Mouse (Mus musculus) thymus, adult 2 months (tissue): Measurements from ENCODE around the gene Ptgfrn. TPM values are rescaled to one million over a fixed set of nuclear protein-coding genes. Genes with fewer than 3 reads are reported as not detected.

ENCODE experiments used
- DNase-seq: peaks from one replicate; pipeline ENCODE4 v3.0.0; 2021
- H3K27ac ChIP-seq: fragments of 200-500 bp; 2 replicates; pipeline ENCODE4 v1.5.1; 2012; ENCODE audit warnings: low read length, control low read depth; ENCODE audit not compliant: control insufficient read depth, insufficient read depth
- H3K27me3 ChIP-seq: fragments of 200-500 bp; 2 replicates; pipeline ENCODE4 v1.6.1; 2012; ENCODE audit warnings: mild to moderate bottlenecking, low read length, moderate library complexity, mixed read lengths; ENCODE audit not compliant: control insufficient read depth, insufficient read depth
- H3K36me3 ChIP-seq: fragments of 200-500 bp; 2 replicates; pipeline ENCODE4 v1.6.1; 2012; ENCODE audit warnings: mild to moderate bottlenecking, low read length, moderate library complexity; ENCODE audit not compliant: control insufficient read depth, insufficient read depth
- H3K4me1 ChIP-seq: fragments of 200-500 bp; replicated peaks from 2 replicates; pipeline ENCODE4 v1.6.1; 2012; ENCODE audit warnings: low read length; ENCODE audit not compliant: control insufficient read depth, insufficient read depth
- H3K4me3 ChIP-seq: fragments of 200-500 bp; 2 replicates; pipeline ENCODE4 v1.5.1; 2012; ENCODE audit warnings: mild to moderate bottlenecking, low read length, control low read depth, moderate library complexity; ENCODE audit not compliant: control insufficient read depth, insufficient read depth
- CTCF ChIP-seq: fragments of 200-500 bp; IDR thresholded peaks from 2 replicates; pipeline ENCODE4 v1.5.1; 2012; ENCODE audit warnings: mild to moderate bottlenecking, control low read depth, low read length, moderate library complexity, borderline replicate concordance; ENCODE audit not compliant: control insufficient read depth, poor library complexity, insufficient read depth; ENCODE audit errors: extremely low read depth
- POLR2A ChIP-seq: fragments of 200-500 bp; IDR thresholded peaks from 2 replicates; pipeline ENCODE4 v1.6.1; 2012; ENCODE audit warnings: mild to moderate bottlenecking, low read length, control low read depth, moderate library complexity; ENCODE audit not compliant: control insufficient read depth, poor library complexity, insufficient read depth; ENCODE audit errors: extremely low read depth
- WGBS: fragments of 180-500 bp; shearing (Covaris S2); methylation state at CpG from one replicate; pipeline ENCODE4 v1.1.7; 2018; 5-methylcytosine and 5-hydroxymethylcytosine counted together
- polyA plus RNA-seq: library from polyadenylated mRNA; depleted of rRNA; stranded (reverse); fragments of >200 nt; gene quantifications from 2 replicates; pipeline ENCODE4 v1.2.3, GENCODE M21; 2012; rRNA removed

Ptgfrn gene
- polyA plus RNA-seq: 7.9 and 8.0 TPM in 2 replicates

GRCm38 (mm10) chr3:101110043-101110837 is at the start of gene Ptgfrn:
Ptgfrn (minus strand) TSS chr3:101110278.
- Histone ChIP-seq H3K36me3 (no peaks in the 10 kb centered on the region), H3K27ac (no peak within 1 kb of the TSS)
- 4% methylated on average over 78 of the region's 81 CpGs for whole genome bisulfite sequencing

GRCm38 (mm10) chr3:101159701-101160100 is 49.6 kb upstream of the Ptgfrn start:
- no peak overlapping the region for H3K4me3 ChIP-seq
- no peaks in the 10 kb centered on the region for H3K27me3 ChIP-seq
- no peak for DNase-seq
- H3K36me3 ChIP-seq: no peaks in the 10 kb centered on the region
- H3K4me1 ChIP-seq: no peaks in the 10 kb centered on the region
- 91% methylated on average over 4 of the region's 4 CpGs for WGBS
- no peak overlapping the region for H3K27ac ChIP-seq
- TF ChIP-seq POLR2A (no peak), CTCF (no peak)

More at GRCm38 (mm10) chr3:101110043-101110837, at the start of gene Ptgfrn:
- peak; percentile 38 for DNase-seq
- H3K27me3 ChIP-seq: peaks cover 22% of the 10 kb centered on the region; the same call in 1 of the 2 replicates
- TF ChIP-seq POLR2A: no peak
- peak within 1 kb of the TSS; percentile 50 for H3K4me3 ChIP-seq
- H3K4me1 ChIP-seq: peaks cover 6% of the 10 kb centered on the region

- whole genome bisulfite sequencing: 98% methylated on average over 1 of the region's 1 CpGs
Measured at GRCm38 (mm10) chr3:101154067-101154466, 44.0 kb upstream of the Ptgfrn start.

GRCm38 (mm10) chr3:101153341-101153740 is 43.3 kb upstream of the Ptgfrn start:
- H3K27me3 ChIP-seq: no peaks in the 10 kb centered on the region
- WGBS: 79% methylated on average over 3 of the region's 3 CpGs
- H3K27ac ChIP-seq: no peak overlapping the region
- H3K4me1 ChIP-seq: no peaks in the 10 kb centered on the region; the same call in 1 of the 2 replicates
- H3K36me3 ChIP-seq: no peaks in the 10 kb centered on the region
- DNase-seq: no peak
- no peak overlapping the region for H3K4me3 ChIP-seq
- TF ChIP-seq CTCF (no peak), POLR2A (no peak)

More at GRCm38 (mm10) chr3:101154067-101154466, 44.0 kb upstream of the Ptgfrn start:
- no peak for DNase-seq
- TF ChIP-seq POLR2A: no peak
- TF ChIP-seq CTCF: no peak
- no peaks in the 10 kb centered on the region for H3K36me3 ChIP-seq
- H3K27ac ChIP-seq: no peak overlapping the region
- no peaks in the 10 kb centered on the region for H3K27me3 ChIP-seq
- H3K4me3 ChIP-seq: no peak overlapping the region
- H3K4me1 ChIP-seq: no peaks in the 10 kb centered on the region; the same call in 1 of the 2 replicates

DNA sequence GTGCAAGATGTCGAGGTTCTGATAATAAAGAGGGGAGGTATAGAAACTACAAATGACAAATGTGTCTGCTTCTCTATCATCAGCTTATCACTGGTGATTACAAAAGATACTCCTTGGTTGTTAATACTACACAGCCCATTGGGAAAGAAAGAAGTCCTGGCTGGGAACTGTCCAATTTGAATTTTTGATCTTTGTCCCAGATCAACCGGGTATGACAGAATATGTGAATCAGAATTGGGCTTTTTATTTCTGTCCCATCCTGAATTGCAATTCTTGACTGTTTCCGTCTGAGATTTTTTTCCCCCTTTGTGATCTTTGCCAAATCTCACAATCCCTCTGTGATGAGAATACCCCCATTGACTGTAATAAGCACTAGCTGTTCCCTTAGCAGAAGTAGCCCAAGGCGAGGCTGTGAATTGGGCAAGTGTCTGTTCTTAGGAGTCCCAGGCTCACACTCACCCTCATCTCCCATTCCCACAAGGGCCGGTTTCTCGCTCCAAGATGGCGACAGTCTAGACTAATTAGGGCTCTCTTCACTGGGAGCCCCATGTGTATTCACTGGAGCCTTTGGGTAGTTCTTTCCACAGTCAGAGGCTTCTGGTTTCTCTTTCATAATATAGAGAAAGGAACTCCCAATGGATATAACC is 36.2 kb upstream of the Ptgfrn start:
- Histone ChIP-seq H3K27ac (no peak overlapping the region), H3K4me3 (no peak overlapping the region), H3K27me3 (no peaks in the 10 kb centered on the region), H3K36me3 (no peaks in the 10 kb centered on the region), H3K4me1 (peaks cover 7% of the 10 kb centered on the region)
- WGBS: 87% methylated on average over 7 of the region's 7 CpGs
- TF ChIP-seq POLR2A: no peak
- TF ChIP-seq CTCF: no peak
- no peak for DNase-seq

GRCm38 (mm10) chr3:101145292-101146046 is 35.4 kb upstream of the Ptgfrn start:
- H3K27me3 ChIP-seq: no peaks in the 10 kb centered on the region
- WGBS: 62% methylated on average over 10 of the region's 10 CpGs
- peaks cover 7% of the 10 kb centered on the region for H3K4me1 ChIP-seq
- no peak for TF ChIP-seq CTCF
- no peak for TF ChIP-seq POLR2A
- peak; percentile 24 for DNase-seq
- no peaks in the 10 kb centered on the region for H3K36me3 ChIP-seq
- no peak overlapping the region for H3K4me3 ChIP-seq
- H3K27ac ChIP-seq: no peak overlapping the region
